Mouse (Mus musculus) thymus, postnatal 0 days (tissue): ENCODE results near the gene Abhd4. TPM values are rescaled to one million over a fixed set of nuclear protein-coding genes. Genes with fewer than 3 reads are reported as not detected.
A peak's percentile ranks its signal among the peaks of the same experiment; 100 is the strongest.
"Not testable (repeated sequence)": the region's sequence is repeated elsewhere in the genome, so short reads cannot be mapped to it uniquely, and the experiment has no call there.

Experiments used
- DNase-seq: peaks from one replicate; pipeline ENCODE4 v3.0.0-alpha.2; 2015; ENCODE audit warnings: low spot score
- polyA plus RNA-seq: library from polyadenylated mRNA; unstranded; fragments of >200 nt; fragmentation: Nextera tagmentation; extraction: Ambion mirVana; gene quantifications from 2 replicates; pipeline ENCODE4 v1.2.1, GENCODE M21; 2015

Abhd4 gene
- polyA plus RNA-seq, 1 experiment from 2014 or later: 19.7 TPM

DNA sequence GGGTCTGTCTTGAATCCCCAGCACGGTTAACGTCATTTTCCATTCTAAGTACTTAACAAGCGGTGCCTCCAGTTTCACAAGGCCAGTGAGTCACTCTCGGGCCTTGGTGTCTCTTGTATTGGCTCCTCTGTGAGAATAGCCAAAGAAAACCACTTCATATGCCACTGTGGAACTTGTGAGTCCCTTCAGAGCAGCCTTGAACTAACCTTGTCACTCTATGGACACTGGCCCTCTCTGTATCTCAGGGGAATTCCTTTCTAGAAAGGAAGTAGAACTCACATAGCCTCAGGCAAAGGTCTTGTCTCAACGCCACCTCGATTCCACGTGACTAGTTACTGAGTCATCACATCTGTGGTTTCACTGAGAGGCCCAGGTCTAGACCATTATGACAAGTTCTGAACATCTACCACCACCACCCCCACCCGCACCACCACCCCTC lies 31.7 kb upstream of the Abhd4 start:
- DNase-seq: peak; percentile 61

DNA sequence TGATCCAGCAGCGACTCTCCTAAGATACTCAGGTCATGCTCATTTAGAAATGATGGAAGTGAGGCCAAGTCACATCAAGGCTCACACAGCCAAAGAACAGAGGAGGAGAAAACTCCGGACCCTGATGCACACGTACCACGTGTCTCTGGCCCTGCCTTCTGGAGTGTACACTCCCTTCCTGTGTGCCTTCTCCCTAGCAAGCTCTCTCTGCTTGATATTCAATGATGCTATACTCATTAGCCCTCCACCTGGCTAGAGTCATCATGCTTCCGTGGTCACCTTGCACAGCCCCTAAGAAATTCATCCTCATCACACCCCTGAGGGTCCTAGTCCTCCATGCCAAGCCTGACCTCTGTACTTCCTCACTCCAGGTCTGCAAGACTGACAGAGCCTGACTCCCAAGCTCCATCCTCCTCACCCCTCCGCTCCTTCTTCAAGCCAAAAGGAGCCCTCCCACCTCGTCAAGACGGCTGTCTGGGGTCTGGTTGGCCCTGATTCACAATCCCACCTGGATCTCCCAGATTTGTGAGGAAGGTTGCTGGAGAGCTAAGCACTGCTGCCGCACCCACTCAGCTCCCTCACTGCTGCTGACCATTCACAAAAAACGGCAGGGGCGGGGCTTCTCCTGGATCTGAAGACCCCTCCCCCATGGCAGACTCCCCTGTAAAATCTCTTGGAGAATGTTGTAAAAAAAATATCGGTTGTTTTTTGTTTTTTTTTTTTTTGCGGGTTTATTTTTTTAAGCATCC lies 30.5 kb upstream of the Abhd4 start:
- no peak for DNase-seq

- no peak for DNase-seq
These were observed 29.9 kb upstream of the Abhd4 start for GRCm38 (mm10) chr14:54224064-54224417.

- DNase-seq: peak; percentile 52
These were observed 29.2 kb upstream of the Abhd4 start for GRCm38 (mm10) chr14:54224484-54225467.

GRCm38 (mm10) chr14:54225725-54226124 lies 28.3 kb upstream of the Abhd4 start:
- peak; percentile 42 for DNase-seq

DNA sequence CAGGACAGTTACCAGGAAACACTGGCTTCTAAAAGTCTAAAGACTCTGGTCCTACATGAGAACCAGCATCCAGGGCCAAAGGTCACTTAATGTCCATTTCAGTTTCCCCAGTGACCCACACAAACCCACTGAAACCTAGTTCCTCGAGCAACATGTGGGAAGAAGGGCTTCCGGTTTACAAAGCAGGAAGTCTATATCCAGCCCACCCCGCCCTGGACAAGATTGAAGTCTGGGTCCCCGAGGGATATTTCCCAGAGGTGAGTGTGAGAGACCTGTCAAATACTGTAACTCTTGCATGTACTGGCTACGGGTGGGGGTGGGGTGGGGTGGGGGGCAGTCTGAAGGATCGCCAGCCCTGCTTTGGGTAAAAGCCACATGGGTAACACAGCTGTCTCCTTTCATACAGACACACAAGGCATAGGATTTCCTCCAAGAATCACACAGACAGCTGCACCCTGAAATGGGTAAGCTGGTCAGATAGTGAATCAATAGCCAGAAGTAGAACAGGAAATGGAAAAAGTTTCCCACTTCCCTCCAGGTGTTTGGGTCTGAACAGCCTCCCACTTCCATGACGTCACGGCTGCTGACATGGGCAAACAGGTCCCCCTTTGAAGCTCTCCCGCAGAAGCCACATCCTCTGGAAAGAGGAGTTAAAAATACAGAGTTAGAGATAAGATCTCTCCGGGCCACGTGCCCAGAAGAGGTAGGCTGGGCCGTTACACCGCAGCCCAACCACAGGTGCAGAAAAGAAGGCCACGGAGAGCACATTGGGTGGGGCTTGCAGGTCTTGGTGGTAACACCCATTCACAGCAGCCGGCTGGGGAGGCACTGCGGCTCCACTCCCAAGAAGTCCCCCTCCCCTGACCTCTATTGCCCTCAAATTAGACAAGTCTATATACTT lies 26.8 kb upstream of the Abhd4 start:
- peak; percentile 100 for DNase-seq

DNA sequence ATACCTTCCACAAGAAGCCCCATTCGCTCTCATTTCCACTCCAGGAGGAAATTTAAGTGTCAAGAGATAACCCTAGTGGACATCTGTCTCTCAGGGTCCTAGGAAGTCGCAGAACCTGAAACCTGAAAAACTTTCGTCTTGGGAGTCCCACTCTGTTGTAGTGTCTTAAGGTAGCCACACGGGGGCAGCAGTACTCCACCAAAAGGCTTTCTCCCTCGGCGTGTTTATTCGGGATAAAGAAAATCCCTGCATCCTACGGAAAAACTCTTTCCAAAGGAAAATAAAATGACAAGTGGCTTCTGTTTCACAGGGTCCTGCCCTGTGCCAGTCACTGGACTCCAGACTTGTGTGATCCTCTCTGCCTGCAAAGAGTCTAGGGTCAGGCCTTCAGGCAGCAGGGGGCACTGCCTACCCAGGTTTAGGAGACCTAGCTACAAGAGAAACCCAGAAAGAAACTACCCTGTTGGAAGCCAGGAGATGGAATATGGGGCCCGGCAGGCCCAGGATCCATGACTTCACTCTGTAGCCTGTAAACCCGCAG lies 26.0 kb upstream of the Abhd4 start:
- DNase-seq: peak; percentile 91

DNA sequence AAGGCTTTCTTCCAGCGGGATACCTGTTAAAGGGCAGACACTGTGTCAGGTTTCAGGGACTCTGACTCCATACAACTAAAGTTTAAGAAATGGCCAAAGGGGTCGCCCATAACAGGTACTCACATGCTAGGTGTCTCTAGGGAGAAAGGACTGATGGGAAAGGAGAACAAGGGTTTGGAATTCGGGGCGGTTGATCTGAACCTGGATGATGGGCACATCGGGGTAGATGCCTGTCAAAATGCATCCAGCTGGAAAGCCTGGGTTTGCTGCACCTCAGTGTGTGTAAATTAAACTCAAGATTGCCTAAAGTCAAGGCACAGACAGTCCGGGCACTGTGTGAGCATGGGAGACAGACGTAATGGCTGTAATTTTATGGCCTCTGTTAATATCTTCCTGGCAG lies 25.5 kb upstream of the Abhd4 start:
- DNase-seq: no peak

GRCm38 (mm10) chr14:54228933-54229713 lies 24.9 kb upstream of the Abhd4 start:
- DNase-seq: peak; percentile 67

- DNase-seq: not testable (repeated sequence)
These were observed 24.1 kb upstream of the Abhd4 start for GRCm38 (mm10) chr14:54229849-54230248.

DNA sequence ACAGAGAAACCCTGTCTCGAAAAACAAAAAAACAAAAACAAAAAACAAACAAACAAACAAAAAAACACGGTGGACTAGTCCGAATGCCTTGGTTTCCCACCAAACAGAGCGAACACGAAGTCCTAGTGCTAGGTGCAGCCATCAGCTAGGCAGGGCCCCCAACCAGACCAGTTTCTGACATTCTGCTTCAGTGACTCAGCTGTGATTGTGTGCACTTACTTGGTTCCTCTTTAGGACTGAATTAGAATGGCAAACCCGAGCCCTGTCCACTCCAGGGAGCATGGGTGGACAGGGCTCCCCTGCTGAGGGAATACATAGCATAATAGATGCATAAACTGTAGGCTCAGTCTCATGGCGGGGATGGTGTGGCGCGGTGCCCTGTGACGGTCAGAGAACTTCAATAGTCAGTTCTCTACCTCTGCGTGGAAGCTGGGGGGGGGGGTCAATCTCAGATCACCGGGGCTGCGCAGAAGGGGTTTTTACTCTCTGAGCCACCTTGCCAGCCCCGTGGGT lies 23.3 kb upstream of the Abhd4 start:
- DNase-seq: no peak

- DNase-seq: peak; percentile 71
These were observed 22.6 kb upstream of the Abhd4 start for GRCm38 (mm10) chr14:54231176-54231956.

GRCm38 (mm10) chr14:54232143-54232542 lies 21.8 kb upstream of the Abhd4 start:
- no peak for DNase-seq

DNA sequence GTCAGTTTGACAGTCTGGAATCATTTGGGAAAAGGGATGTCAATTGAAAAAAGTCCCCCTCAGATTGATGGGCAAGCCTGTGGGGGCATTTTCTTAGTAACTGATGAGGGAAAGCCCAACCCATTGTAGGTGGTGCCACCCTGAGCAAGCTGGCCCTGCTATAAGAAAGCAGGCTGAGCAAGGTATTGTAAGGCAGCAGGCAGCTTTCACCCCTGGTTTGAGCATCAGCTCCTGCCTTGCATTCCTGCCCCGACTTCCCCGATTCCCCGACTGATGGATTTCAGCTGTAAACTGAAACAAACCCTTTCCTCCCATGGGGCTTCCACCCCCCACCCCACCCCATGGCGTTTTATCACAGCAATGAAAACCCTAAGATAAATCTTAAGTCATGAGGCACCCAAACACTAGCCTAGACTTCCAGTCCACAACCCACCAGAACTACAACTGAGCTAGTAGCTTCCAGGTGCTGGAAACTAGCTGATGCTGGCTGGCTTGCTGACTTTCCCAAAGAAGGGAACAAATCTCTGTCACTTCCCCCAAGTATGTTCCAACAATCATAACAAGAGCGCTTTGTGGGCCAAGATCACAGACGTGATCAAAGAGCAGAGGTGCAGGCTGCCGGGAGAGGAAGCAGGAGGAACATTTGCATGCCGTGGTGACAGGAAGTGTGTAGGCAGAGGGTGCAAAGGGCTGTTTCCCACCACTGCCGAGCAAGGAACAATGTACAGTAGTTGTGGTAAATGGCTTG lies 21.0 kb upstream of the Abhd4 start:
- peak; percentile 91 for DNase-seq

GRCm38 (mm10) chr14:54233559-54234143 lies 20.3 kb upstream of the Abhd4 start:
- no peak for DNase-seq

- no peak for DNase-seq
These were observed 19.6 kb upstream of the Abhd4 start for GRCm38 (mm10) chr14:54234231-54235040.
